Mouse (Mus musculus) heart, postnatal 25 days (tissue): Measurements from ENCODE around the gene Mavs. TPM values are rescaled to one million over a fixed set of nuclear protein-coding genes. Genes with fewer than 3 reads are reported as not detected.

Experiments used
- DNase-seq: peaks from one replicate; pipeline ENCODE4 v3.0.0; 2022; ENCODE audit warnings: low spot score
- intact Hi-C: fragments of 180-260 bp; cut with DNase I; formaldehyde crosslinking; loops from one replicate; pipeline ENCODE4 v1.15.1; 2025
- total RNA-seq, 2 experiments: library from RNA; stranded (reverse); gene quantifications; 2 replicates each; pipeline ENCODE4 v1.2.3; 2021

Gene Mavs
- total RNA-seq, 2 experiments from 2014 or later, result 69.3 to 69.9 TPM

DNA sequence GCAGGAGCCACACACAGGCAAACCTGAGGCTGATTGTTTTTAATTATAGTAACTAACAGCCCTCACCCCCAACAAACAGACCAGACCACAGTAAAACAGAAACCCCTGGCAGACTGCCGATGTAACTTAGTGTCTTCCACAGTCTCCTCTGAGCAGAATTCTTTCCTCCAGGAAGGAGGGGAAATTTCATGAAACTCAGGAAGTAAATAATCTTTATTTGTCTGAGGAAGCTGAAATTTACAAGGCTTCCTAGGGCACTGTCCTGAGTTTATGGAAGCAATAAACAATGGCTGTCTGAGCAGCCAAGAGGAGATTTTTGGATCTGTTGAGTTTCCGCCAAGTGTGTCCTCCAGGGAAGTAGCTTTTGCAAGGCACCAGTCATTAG, 20.5 kb downstream of the Mavs start:
- DNase-seq, result no peak
- intact Hi-C loops, result loop anchor here (2.0 to 10.0 kb wide), 2 partner anchors 160 to 290 kb away; no protein-coding TSS in a partner anchor

DNA sequence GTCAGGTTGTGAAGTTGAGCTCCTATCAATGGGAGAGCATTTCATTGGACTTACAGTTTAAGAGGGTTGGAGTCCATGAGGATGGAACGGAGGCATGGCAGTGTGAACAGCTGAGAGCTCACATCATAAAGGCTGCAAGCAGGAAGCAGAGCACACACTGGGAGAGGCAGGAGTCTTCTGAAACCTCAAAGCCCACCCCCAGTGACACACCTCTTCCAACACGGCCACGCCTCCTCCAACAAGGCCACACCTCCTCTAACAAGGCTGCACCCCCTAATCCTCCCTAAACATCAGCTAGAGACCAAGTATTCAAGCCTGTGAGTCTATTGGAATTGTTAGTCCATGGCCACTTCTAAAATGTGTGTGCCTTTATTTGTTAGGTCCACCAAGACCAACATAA, 21.9 kb downstream of the Mavs start:
- no peak for DNase-seq
- intact Hi-C loops, result loop anchor here (2.0 to 10.0 kb wide), 2 partner anchors 161 to 291 kb away; no protein-coding TSS in a partner anchor

DNA sequence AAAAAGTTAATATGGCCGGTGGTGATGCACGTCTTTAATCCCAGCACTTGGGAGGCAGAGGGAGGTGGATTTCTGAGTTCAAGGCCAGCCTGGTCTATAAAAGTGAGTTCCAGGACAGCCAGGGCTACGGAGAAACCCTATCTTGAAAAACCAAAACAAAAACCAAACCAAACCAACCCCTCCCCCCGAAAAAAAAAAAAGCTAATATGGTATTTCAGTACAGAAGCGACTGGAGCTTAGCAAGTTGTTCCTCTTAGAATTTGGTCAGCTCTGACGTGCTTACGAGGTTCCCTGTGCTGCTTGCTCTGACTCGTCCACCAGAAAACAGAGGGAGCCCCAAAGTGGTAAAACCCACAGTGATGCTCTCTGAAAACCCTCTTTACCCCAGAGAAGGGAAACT, 24.8 kb downstream of the Mavs start:
- DNase-seq, result no peak
- intact Hi-C loops, result loop anchor here (10.0 kb wide), 1 partner anchor 294 kb away; no protein-coding TSS in a partner anchor

DNA sequence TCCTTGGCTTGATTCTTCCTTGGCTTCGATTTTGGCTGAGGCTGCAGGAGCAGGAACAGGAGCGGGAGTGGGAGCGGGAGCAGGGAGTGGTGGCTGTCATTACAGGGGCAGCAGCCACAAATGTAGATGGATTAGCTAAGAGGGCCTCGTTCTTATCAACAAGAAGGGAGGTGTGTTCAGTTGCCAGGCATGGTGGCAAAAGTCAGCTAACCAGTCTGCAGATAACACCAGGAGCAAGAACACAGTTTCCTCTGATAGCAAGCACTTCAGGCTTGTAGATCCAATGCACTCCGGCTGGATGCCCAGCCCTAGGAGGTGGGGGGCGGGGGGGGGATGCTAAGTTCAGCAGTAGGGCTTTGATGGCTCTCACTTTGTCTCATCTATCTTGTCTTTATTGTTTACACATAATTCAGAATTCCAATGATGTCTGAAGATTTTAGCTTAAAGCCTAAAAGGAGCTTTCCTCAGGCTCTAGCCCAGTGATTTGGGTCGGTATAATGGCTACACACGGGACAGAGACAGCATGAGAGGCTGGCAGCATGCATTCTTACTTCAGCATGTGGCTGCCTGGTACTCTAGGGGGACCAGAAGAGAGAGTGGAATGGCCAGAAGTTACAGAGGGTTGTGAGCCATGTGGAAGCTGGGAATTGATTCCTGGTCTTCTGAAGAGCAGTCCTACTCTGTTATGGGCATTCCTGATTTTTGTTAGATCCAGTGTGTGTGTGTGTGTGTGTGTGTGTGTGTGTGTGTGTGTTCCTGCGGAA, 26.9 kb downstream of the Mavs start:
- intact Hi-C loops, result loop anchor here (5.0 kb wide), 2 partner anchors 92 to 157 kb away; partner anchors contain the start of gene Rnf24
- DNase-seq, result no peak

DNA sequence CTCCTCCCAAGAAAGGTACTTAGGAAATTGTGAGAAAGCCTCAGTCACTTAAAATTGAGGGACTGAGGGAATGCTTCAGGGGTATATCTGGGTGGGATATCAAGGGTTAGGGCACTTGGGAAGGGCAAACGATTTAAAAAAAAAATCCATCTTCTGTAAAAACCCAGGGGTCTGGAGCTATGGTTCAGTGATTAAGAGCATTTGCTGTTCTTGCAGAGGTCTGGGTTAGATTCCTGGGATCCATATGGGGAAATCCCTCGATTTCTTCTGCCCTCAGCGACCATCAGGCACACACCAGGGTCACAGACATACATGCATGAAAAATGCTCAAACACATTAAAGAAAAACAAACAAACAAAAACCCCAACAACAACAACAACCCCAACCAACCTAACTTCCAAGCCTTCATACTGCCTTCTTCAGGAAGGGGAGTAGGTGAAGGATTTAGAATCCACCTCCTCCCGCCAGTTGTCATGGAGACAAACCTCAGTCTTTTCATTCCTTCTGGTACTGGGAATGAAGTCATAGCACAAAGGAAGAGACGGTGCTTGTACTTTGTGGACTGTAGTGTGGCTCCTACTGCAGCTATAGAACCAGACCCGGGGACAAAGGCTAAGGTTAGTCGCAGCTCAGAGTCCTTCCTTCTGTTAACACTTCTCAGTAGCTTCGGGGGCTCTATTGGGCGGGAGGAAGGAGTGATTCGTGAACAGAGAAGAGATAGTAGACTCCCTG, 27.8 kb downstream of the Mavs start:
- intact Hi-C loops, result loop anchor here (5.0 kb wide), 2 partner anchors 91 to 156 kb away; partner anchors contain the start of gene Rnf24
- no peak for DNase-seq

DNA sequence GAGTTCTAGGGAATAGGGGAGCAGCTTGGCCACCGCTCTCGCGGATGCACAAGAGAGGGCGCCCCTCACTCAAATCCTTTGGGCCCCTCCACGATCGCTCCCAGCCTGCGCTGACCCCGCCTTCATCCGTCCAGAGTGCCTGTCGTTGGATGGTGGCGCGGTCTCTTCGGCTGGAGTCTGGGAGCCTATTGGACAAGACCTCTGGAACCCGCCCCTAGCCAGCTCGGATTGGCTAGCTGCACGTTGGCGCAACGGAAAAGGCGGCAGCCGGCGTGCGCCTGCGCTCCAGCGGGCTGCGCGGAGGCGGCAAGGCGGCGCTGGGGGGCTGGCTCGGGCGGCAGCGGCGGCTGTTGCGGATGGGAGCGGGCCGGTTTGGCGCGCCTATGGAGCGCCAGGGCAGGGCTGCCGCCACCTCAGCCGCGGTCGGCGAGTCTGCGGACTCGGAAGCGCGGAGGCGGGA, 28.4 kb downstream of the Mavs start, which contains the start of gene Pank2:
TSS of gene Pank2 (plus strand) at position 283 of the 460 bp plus-strand sequence.
- DNase-seq, result peak; percentile 98
- intact Hi-C loops, result loop anchor here (5.0 kb wide), 2 partner anchors 90 to 155 kb away; partner anchors contain the start of gene Rnf24

DNA sequence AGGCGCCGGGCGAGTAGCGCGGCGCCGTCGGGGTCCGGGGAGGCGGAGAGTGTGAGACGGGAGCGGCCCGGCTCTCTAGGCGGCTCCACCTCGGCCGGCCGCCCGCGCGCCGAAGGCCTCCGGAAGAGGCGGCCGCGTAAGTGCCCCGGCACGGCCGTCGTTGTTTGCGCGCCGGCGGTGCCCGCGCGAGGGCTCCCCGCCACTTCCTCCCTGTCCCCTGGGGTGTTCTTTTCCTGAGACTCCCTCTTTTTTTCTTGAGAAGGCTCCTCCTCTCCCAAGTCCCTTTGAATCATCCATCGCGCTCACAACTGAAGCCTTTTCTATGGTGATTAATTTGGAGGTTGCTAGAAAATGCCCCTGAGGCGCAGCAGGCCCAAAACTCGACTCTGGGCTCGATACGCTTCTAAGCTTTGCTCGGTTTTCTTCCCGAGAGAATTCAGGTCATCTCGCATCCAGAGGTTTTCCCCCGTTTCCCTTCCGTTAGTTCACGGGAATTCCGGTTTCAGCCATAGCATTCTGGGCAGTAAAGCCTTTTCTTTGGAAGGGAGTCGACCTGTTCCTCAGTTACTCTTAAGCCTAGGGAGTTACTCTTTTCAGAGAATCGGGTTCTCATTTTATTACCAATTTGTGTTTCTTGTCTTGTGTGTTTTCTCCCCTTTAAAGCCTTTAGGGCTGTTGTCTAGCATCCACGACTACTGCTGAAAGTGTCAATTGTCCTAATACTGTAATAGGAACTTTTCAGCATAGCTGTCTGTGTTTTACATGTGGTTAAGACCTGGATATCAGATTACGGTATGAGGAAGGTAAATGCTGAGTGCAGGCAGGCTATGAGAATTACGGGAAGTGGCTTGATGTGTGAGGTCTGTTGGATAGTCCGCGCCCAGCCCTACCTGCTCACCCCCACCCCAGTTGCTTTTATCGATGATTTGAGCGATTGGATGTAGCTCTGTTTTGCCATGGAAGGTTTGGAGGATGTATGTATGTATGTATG, 29.1 kb downstream of the Mavs start:
- DNase-seq, result no peak
- intact Hi-C loops, result loop anchor here (5.0 kb wide), 2 partner anchors 89 to 154 kb away; partner anchors contain the start of gene Rnf24

DNA sequence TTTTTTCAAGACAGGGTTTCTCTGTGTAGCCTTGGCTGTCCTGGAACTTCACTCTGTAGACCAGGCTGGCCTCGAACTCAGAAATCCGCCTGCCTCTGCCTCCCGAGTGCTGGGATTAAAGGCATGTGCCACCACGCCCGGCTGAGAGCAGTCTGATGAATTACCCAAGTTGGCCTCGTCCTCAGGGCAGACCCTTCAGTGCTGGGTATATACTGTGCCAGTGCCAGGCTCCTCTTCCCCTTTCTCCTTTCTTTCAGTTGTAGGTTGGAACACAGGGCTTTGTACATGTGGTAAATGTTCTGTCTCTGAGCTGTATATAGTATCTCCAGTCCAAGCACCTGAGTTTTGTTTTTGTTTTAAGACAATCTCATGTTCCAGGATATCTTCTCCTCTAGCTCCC, 30.2 kb downstream of the Mavs start:
- intact Hi-C loops, result loop anchor here (5.0 kb wide), 2 partner anchors 88 to 153 kb away; partner anchors contain the start of gene Rnf24
- no peak for DNase-seq

DNA sequence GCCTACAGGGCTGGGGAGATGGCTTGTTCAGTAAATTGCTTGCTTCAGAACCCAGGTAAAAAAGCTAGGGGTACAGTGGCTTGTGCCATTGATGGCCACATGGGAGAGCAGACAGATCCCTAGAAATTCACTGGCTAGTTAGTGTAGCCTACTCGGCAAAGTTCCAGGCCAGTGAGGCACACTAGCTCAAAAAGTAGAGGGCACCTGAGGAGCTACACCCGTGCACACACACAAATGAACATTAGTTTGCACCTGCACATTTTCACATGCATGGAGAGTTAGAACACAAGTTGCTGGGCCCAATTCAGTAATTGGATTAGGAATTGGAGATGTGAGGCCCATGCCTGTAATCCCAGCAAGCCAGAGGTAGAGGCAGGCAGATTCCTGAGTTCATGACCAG, 31.2 kb downstream of the Mavs start:
- intact Hi-C loops, result no loop called here
- no peak for DNase-seq

DNA sequence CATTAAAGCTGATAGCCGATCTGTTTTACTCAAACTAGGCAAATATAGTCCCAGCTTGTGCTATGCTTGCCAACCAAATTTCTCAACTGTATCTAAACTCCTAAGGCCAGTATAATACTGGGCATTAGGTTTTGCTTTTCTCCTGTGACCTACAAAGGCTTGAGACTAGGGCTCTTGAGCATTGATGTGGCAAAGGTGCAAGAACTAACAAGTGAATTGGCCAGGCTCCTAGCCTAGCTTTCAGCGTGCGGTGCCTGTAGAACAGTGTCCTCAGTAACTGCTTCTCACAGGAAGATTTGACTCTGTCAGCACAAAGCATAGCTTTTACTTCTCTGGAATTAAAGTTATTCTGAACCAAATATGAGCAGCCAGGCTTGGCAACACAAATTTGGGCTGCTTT, 41.6 kb downstream of the Mavs start:
- intact Hi-C loops, result no loop called here
- no peak for DNase-seq

DNA sequence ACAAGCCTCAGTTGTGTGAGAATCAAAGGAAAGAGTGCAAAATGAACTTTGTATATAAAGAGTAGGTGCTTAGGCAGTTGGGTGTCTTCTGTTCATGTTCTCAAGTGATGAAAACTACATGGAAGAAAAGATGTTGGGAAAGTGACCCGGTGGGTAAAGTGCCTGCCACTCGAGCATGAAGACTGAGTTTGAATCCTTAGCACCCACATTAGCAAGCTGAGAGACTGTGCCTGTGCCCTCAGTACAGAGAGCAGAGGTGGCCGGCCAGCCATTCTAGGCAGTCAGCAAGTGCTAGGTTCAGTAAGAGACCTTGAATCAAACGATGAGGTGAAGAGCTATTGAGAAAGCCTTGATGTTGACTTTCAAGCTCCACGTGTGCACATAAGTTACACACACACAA, 42.9 kb downstream of the Mavs start:
- DNase-seq, result no peak
- intact Hi-C loops, result no loop called here

DNA sequence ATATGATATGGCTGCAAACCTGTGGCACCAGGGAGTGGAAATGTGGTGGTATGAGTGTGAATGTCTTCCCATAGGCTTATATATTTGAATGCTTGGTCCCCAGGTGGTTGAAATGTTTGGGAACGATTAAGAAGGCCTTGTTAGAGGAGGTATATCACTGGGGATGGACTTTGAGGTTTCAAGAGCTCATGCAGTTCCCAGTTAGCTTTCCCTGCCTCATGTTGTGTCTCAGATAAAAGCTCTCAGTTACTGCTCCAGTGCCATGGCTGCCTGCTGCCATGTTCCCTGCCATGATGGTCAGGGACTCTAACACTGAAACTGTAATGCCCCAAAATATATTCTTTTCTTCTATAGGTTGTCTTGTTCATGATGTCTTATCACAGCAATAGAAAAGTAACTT, 47.7 kb downstream of the Mavs start:
- no peak for DNase-seq
- intact Hi-C loops, result loop anchor here (10.0 kb wide), 1 partner anchor 233 kb away; no protein-coding TSS in a partner anchor

DNA sequence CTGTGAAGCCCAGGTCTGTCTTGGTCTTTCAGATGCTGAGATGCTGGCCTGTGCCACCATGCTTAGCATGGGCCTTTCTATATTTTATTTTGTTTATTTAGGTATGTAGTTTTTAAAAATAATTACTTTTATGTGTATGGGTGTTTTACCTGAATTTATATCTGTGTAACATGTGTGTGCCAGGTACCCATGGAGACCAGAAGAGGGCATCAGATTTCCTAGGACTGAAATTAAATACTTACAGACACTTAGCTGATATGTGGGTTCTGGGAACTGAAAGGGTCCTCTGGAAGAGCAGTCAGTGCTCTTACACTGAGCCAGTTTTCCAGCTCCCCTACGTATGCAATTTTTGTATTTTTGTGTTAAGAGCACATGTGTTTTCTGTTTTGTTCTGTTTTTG, 52.4 kb downstream of the Mavs start:
- intact Hi-C loops, result loop anchor here (2.0 to 10.0 kb wide), 2 partner anchors 131 to 229 kb away; no protein-coding TSS in a partner anchor
- no peak for DNase-seq

DNA sequence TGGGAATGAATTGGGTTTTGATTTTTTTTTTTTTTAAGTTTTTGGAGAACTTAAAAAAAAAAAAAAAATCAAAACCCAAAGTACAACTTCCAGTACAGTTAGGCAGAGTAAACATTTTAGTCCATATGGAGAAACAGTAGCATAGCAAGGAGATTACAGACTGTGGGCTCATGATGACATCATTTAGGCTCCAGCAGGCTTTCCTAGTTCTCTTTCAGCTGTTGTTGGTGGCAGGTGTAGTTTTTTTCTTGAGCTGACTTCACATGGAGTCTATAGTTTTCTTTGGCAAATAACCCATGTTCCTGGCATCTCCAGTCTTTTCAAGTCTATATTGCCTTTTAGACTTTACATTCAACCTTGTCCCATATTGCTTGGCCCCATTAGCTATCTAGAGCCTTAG, 56.8 kb downstream of the Mavs start:
- intact Hi-C loops, result no loop called here
- no peak for DNase-seq

DNA sequence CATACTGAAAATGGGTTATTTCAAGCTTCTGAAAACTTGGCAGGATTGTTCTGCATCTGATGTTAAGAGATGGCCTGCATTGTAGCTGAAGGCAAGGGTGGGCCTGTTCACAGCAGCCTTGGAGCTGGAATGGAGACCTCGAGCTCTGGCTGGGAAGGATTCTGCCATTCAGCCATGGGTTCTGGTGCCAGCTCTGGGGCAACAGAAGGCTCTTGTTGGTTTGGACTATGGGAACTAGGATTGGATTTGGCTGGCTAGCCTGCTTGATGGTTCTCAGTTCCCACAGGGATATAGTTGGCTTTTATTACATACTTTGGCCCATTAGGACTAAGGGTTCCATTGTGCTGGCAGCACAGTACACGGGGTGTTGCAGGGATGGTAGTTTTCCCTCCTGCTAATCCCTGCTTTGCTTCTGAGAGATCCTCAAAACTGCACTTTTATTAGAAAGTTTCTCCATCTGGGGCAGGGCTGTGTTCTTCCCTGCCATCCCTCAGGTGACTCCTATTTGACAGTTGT, 62.9 kb downstream of the Mavs start:
- no peak for DNase-seq
- intact Hi-C loops, result no loop called here
